Mouse (Mus musculus): ENCODE results near the gene Tfap2e. TPM values are rescaled to one million over a fixed set of nuclear protein-coding genes. Genes with fewer than 3 reads are reported as not detected.

Gene Tfap2e
- polyA plus RNA-seq, 1 experiment, result 0.07 TPM

DNA sequence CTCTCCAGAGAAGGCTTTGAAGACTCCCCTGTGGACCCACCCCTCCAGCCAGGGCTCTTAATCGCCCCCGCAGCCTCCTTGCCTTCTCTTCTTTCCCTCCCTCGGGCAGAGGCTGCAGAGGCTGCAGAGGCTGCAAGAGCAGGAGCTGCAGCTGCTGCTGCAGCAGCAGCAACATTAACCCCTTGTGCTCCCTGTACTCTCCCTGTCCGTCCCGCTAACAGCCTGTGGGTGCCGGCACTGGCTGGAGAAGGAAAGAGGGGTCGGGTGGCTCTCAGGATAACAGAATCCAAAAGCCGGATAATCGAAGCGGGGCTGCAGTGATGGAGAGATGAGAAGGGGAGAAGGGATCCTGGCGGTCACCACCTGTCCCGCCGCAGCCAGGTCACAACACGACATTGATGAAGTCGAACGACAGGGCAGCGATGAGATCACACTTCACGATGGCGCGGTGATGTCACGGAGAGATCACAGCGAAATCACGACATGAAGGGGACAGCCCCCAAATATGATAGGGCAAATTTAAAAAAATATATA lies 16.6 kb upstream of the Tfap2e start:
- DNase-seq, result peak; percentile 39
- TF ChIP-seq POLR2A (IDR thresholded peaks at IDR 0.05; ENCODE audit: control insufficient read depth, extremely low read depth, insufficient read depth, low read length, poor library complexity) (no peak), CTCF (IDR thresholded peaks at IDR 0.05; ENCODE audit: borderline replicate concordance, control insufficient read depth, extremely low read depth, insufficient read depth, low read length, poor library complexity) (no peak)
- H3K4me1 ChIP-seq (replicated peaks; ENCODE audit: control insufficient read depth, insufficient read depth, low read length), result peaks cover 10% of the 10 kb centered on the region
- under 1% methylated on average over 23 of the region's 23 CpGs for WGBS
- H3K4me3 ChIP-seq (ENCODE audit: control insufficient read depth, insufficient read depth, low read length), result peak overlapping the region; percentile 78
- H3K36me3 ChIP-seq (ENCODE audit: control insufficient read depth, insufficient read depth, low read length), result no peaks in the 10 kb centered on the region
- H3K27me3 ChIP-seq (ENCODE audit: control insufficient read depth, insufficient read depth, low read length), result no peaks in the 10 kb centered on the region
- H3K27ac ChIP-seq (ENCODE audit: control insufficient read depth, insufficient read depth, low read length), result no peak overlapping the region

GRCm38 (mm10) chr4:126752024-126752607 lies 16.1 kb upstream of the Tfap2e start:
- peak overlapping the region; percentile 78 for H3K4me3 ChIP-seq (ENCODE audit: control insufficient read depth, insufficient read depth, low read length)
- no peak overlapping the region for H3K27ac ChIP-seq (ENCODE audit: control insufficient read depth, insufficient read depth, low read length)
- H3K27me3 ChIP-seq (ENCODE audit: control insufficient read depth, insufficient read depth, low read length), result no peaks in the 10 kb centered on the region
- peaks cover 10% of the 10 kb centered on the region for H3K4me1 ChIP-seq (replicated peaks; ENCODE audit: control insufficient read depth, insufficient read depth, low read length)
- 41% methylated on average over 13 of the region's 13 CpGs for WGBS
- no peaks in the 10 kb centered on the region for H3K36me3 ChIP-seq (ENCODE audit: control insufficient read depth, insufficient read depth, low read length)
- no peak for TF ChIP-seq CTCF (IDR thresholded peaks at IDR 0.05; ENCODE audit: borderline replicate concordance, control insufficient read depth, extremely low read depth, insufficient read depth, low read length, poor library complexity)
- TF ChIP-seq POLR2A (IDR thresholded peaks at IDR 0.05; ENCODE audit: control insufficient read depth, extremely low read depth, insufficient read depth, low read length, poor library complexity), result no peak
- DNase-seq, result no peak

DNA sequence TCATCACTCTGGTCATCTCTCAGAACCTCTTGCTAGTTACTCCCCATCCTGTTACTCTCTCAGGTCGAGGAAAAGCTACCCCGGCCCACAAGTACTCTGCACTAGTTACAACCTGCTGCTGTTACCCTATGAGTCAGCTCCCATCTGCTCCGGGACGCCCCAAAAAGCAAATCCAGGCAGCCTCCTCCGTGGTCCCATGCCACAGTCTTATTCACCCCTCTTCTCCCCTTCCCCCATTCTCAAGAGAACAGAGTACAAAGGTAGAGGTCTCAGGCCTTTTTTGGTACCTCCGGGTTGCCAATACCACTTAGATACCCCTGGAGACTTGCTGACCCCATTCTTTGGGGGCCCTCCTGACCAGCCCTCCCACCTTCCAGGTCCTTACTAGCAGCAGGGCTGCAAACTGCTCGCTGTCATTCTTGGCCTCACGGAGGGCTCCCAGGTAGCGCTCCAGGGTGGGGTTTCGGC lies 15.6 kb upstream of the Tfap2e start:
- 91% methylated on average over 10 of the region's 10 CpGs for WGBS
- H3K36me3 ChIP-seq (ENCODE audit: control insufficient read depth, insufficient read depth, low read length), result 0 out of 2 replicates have a peak, but pooled peaks cover under 1% of the 10 kb centered on the region
- peaks cover 10% of the 10 kb centered on the region for H3K4me1 ChIP-seq (replicated peaks; ENCODE audit: control insufficient read depth, insufficient read depth, low read length)
- no peak for TF ChIP-seq POLR2A (IDR thresholded peaks at IDR 0.05; ENCODE audit: control insufficient read depth, extremely low read depth, insufficient read depth, low read length, poor library complexity)
- no peak for TF ChIP-seq CTCF (IDR thresholded peaks at IDR 0.05; ENCODE audit: borderline replicate concordance, control insufficient read depth, extremely low read depth, insufficient read depth, low read length, poor library complexity)
- no peaks in the 10 kb centered on the region for H3K27me3 ChIP-seq (ENCODE audit: control insufficient read depth, insufficient read depth, low read length)
- no peak overlapping the region for H3K27ac ChIP-seq (ENCODE audit: control insufficient read depth, insufficient read depth, low read length)
- no peak for DNase-seq
- no peak overlapping the region for H3K4me3 ChIP-seq (ENCODE audit: control insufficient read depth, insufficient read depth, low read length)

- 98% methylated on average over 8 of the region's 8 CpGs for WGBS
- no peak for DNase-seq
- peaks cover 10% of the 10 kb centered on the region for H3K4me1 ChIP-seq (replicated peaks; ENCODE audit: control insufficient read depth, insufficient read depth, low read length)
- H3K27me3 ChIP-seq (ENCODE audit: control insufficient read depth, insufficient read depth, low read length), result no peaks in the 10 kb centered on the region
- TF ChIP-seq POLR2A (IDR thresholded peaks at IDR 0.05; ENCODE audit: control insufficient read depth, extremely low read depth, insufficient read depth, low read length, poor library complexity) (no peak), CTCF (IDR thresholded peaks at IDR 0.05; ENCODE audit: borderline replicate concordance, control insufficient read depth, extremely low read depth, insufficient read depth, low read length, poor library complexity) (no peak)
- 0 out of 2 replicates have a peak, but pooled peaks cover 3% of the 10 kb centered on the region for H3K36me3 ChIP-seq (ENCODE audit: control insufficient read depth, insufficient read depth, low read length)
- no peak overlapping the region for H3K27ac ChIP-seq (ENCODE audit: control insufficient read depth, insufficient read depth, low read length)
- H3K4me3 ChIP-seq (ENCODE audit: control insufficient read depth, insufficient read depth, low read length), result no peak overlapping the region
These were observed 15.0 kb upstream of the Tfap2e start for GRCm38 (mm10) chr4:126750863-126751555.

DNA sequence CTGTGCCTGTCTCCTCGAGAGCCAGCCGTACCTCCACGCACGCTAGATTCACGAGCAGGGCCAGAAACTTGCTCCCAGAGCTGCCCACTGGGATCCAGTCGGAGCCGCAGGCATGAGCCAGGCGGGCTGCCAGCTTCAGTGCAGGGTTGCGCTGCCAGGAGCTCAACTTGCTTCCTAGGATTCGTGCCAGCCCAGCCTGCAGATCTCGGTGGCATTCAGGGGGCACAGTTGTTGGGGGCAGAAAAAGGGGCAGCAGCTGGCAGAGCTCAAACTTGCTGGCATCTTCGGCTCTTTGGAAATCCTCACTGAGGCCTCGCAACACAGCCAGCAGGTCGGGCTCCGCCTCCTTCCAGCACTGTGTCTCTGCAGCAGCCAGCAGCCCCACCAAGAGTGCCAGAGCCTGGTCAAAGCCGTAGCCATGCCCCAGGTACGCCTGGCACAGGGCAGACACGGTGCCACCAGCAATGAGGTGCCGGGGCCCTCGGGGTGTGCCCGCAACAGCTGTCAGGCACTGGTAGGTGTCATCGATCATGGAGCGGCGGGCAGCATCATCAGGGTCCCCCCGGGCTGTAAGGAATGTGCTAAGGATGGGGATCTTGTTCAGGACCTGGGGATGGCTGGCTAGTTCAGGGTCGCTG lies 14.1 kb upstream of the Tfap2e start:
- H3K4me3 ChIP-seq (ENCODE audit: control insufficient read depth, insufficient read depth, low read length), result no peak overlapping the region
- WGBS, result 94% methylated on average over 26 of the region's 26 CpGs
- no peak for DNase-seq
- no peaks in the 10 kb centered on the region for H3K27me3 ChIP-seq (ENCODE audit: control insufficient read depth, insufficient read depth, low read length)
- no peak overlapping the region for H3K27ac ChIP-seq (ENCODE audit: control insufficient read depth, insufficient read depth, low read length)
- peaks cover 10% of the 10 kb centered on the region for H3K4me1 ChIP-seq (replicated peaks; ENCODE audit: control insufficient read depth, insufficient read depth, low read length)
- 0 out of 2 replicates have a peak, but pooled peaks cover 3% of the 10 kb centered on the region for H3K36me3 ChIP-seq (ENCODE audit: control insufficient read depth, insufficient read depth, low read length)
- TF ChIP-seq CTCF (IDR thresholded peaks at IDR 0.05; ENCODE audit: borderline replicate concordance, control insufficient read depth, extremely low read depth, insufficient read depth, low read length, poor library complexity) (no peak), POLR2A (IDR thresholded peaks at IDR 0.05; ENCODE audit: control insufficient read depth, extremely low read depth, insufficient read depth, low read length, poor library complexity) (no peak)

- H3K27ac ChIP-seq (ENCODE audit: control insufficient read depth, insufficient read depth, low read length), result no peak overlapping the region
- WGBS, result 96% methylated on average over 11 of the region's 11 CpGs
- H3K27me3 ChIP-seq (ENCODE audit: control insufficient read depth, insufficient read depth, low read length), result no peaks in the 10 kb centered on the region
- H3K4me1 ChIP-seq (replicated peaks; ENCODE audit: control insufficient read depth, insufficient read depth, low read length), result peaks cover 10% of the 10 kb centered on the region
- no peak overlapping the region for H3K4me3 ChIP-seq (ENCODE audit: control insufficient read depth, insufficient read depth, low read length)
- no peak for DNase-seq
- 0 out of 2 replicates have a peak, but pooled peaks cover 3% of the 10 kb centered on the region for H3K36me3 ChIP-seq (ENCODE audit: control insufficient read depth, insufficient read depth, low read length)
- TF ChIP-seq POLR2A (IDR thresholded peaks at IDR 0.05; ENCODE audit: control insufficient read depth, extremely low read depth, insufficient read depth, low read length, poor library complexity) (no peak), CTCF (IDR thresholded peaks at IDR 0.05; ENCODE audit: borderline replicate concordance, control insufficient read depth, extremely low read depth, insufficient read depth, low read length, poor library complexity) (no peak)
These were observed 13.5 kb upstream of the Tfap2e start for GRCm38 (mm10) chr4:126749553-126749952.

All from thymus, adult 2 months (tissue).